Mouse (Mus musculus): ENCODE data around the gene Arvcf.

DNA sequence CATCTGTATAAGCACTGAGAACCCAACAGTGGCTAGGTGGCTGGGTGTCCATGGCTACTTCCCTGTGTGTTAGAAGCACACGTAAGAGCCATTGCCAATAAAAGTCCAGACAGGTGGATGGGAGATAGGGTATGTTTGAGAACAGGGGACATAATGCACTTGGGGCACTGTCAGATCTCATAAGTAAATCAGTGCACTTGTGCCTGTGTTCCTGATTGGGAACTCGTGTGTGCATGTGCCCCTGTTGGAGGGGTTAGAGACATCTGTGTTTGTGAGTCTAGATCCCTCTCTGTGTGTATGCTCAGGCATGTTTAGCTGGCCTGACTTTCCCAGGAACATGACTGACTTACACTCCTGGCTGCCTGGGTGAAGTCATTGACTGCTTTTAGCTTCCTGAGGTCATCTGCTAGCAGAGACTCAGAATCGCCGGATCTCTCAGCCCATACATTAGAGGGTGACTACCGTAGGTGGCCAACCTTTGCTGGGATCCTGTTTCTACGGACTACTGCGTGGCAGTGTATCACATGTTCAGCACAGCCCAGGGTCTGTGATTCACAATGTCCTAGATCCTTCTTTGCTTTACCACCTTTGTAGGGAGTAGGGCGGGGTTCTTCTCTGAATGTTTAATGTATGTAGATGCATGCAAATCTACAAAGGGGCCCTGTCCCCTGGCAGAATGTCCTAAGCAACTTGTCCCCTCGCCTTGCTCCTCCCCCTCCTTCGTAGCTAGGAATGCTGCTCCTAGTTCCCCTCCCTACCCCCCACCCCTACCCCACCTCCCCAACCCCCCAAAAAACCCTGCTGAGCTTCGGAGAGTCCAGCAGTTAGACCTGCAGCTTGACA, 47.0 kb downstream of the Arvcf start:
- TF ChIP-seq CTCF (IDR thresholded peaks at IDR 0.05; ENCODE audit: insufficient read depth, low read length) = no peak
- TF ChIP-seq POLR2A (IDR thresholded peaks at IDR 0.05; ENCODE audit: borderline replicate concordance, extremely low read depth, low read depth, low read length) = no peak

All from lung, adult 2 months (tissue).